Comparison of ENCODE assay signal across 8 mouse cellular contexts in the genomic region with DNA sequence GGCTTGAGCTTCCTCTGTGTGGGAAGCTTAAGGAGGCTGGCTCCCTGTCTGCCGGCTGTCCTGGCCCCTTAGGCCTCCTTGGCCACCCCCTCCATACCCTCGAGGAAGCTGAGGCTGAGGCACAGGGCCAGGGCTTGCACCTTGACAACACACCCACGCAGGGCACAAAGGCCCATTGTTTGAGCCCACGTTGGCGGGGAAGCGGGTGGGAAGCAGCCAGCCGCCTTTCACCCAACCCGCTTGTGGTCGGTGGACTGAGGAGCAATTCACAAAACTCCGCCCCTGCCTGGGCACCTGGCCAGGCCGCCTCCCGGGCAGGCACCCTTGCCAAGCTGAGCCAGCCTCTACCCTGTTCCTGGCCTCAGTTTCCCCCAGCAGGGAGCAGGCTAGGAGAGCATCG. TPM values are rescaled to one million over a fixed set of nuclear protein-coding genes. Genes with fewer than 3 reads are reported as not detected.
DNase-seq lines count a peak whose midpoint lies in the region; ATAC-seq lines count a peak whose summit lies in the region.

No protein-coding gene starts in this region.

- ATAC-seq in frontal cortex, adult (ENCODE audit: low TSS enrichment), result no peak
- ATAC-seq in megakaryocyte-erythroid progenitor cell, adult 5-6 weeks (replicated peaks; ENCODE audit: low FRiP score, low TSS enrichment, poor library complexity, severe bottlenecking), result peak; percentile 70

- peak; percentile 15 to 65 for DNase-seq in frontal cortex, adult 2 months (ENCODE audit: extremely low spot score in 1 of 2, low spot score in 1 of 2)
- peak; percentile 79 for DNase-seq in NIH3T3 (ENCODE audit: low read depth)
- DNase-seq in frontal cortex, postnatal 36 days (ENCODE audit: low spot score in 2 of 2), result peak; percentile 15 to 49
- DNase-seq in layer of hippocampus, adult 9-11 months, result peak; percentile 69
- no peak for DNase-seq in thymus, postnatal 4 days
- no peak for DNase-seq in urinary bladder, adult 2 months (ENCODE audit: low spot score)

RNA-seq across cellular contexts. Expression of a gene that starts 37.5 kb away (rescaled TPM):
- 71.5 and 75.7 TPM in 2 replicates for polyA plus RNA-seq in frontal cortex, adult 2 months (2012; rRNA removed)
- total RNA-seq in megakaryocyte-erythroid progenitor cell, adult 5-6 weeks (2014; fragmentation: Nextera tagmentation), result 19.5 and 28.4 TPM in 2 replicates
- 10.2 and 16.8 TPM in 2 replicates for total RNA-seq in megakaryocyte-erythroid progenitor cell, adult 5-6 weeks (2017)
- 46.0 and 48.4 TPM in 2 replicates for polyA plus RNA-seq in urinary bladder, adult 2 months (2012; rRNA removed)

RNA-seq across cellular contexts. Expression of a gene that starts 38.4 kb away (rescaled TPM):
- 14.5 and 14.9 TPM in 2 replicates for polyA plus RNA-seq in frontal cortex, adult 2 months (2012; rRNA removed)
- 0.83 and 1.4 TPM in 2 replicates for total RNA-seq in megakaryocyte-erythroid progenitor cell, adult 5-6 weeks (2014; fragmentation: Nextera tagmentation)
- 2.3 and 3.1 TPM in 2 replicates for total RNA-seq in megakaryocyte-erythroid progenitor cell, adult 5-6 weeks (2017)
- polyA plus RNA-seq in urinary bladder, adult 2 months (2012; rRNA removed), result 57.1 and 69.7 TPM in 2 replicates

Comparison
In these comparisons a context has a peak if more than half of its experiments do, and no peak if none do; other contexts are left out.
1. DNase-seq: peak in frontal cortex, adult 2 months (2 of 2), NIH3T3 (single experiment), frontal cortex, postnatal 36 days (2 of 2) and layer of hippocampus, adult 9-11 months (single experiment); none in thymus, postnatal 4 days (single experiment) and urinary bladder, adult 2 months (single experiment).